Mouse (Mus musculus): ENCODE data around the gene AC109138.7.
A peak's percentile ranks its signal among the peaks of the same experiment; 100 is the strongest.
"Not testable (repeated sequence)": the region's sequence is repeated elsewhere in the genome, so short reads cannot be mapped to it uniquely, and the experiment has no call there.

The AC109138.7 gene

GRCm38 (mm10) chr19:4218293-4218692 is 4.1 kb downstream of the AC109138.7 start:
- DNase-seq (ENCODE audit: low read depth): no peak

GRCm38 (mm10) chr19:4218784-4219183 is 4.6 kb downstream of the AC109138.7 start:
- DNase-seq (ENCODE audit: low read depth): peak; percentile 58

- DNase-seq (ENCODE audit: low read depth): no peak
Observed at GRCm38 (mm10) chr19:4219943-4220342, 5.8 kb downstream of the AC109138.7 start.

GRCm38 (mm10) chr19:4220416-4220815 is 6.3 kb downstream of the AC109138.7 start:
- DNase-seq (ENCODE audit: low read depth): no peak

- DNase-seq (ENCODE audit: low read depth): no peak
Observed at GRCm38 (mm10) chr19:4220957-4221743, 7.0 kb downstream of the AC109138.7 start.

- peak; percentile 65 for DNase-seq (ENCODE audit: low read depth)
Observed at GRCm38 (mm10) chr19:4222165-4222564, 8.0 kb downstream of the AC109138.7 start.

GRCm38 (mm10) chr19:4226779-4227178 is 12.6 kb downstream of the AC109138.7 start:
- DNase-seq (ENCODE audit: low read depth): no peak

- DNase-seq (ENCODE audit: low read depth): no peak
Observed at GRCm38 (mm10) chr19:4227446-4227845, 13.3 kb downstream of the AC109138.7 start.

GRCm38 (mm10) chr19:4227894-4228678 is 13.9 kb downstream of the AC109138.7 start:
- DNase-seq (ENCODE audit: low read depth): peak; percentile 88

GRCm38 (mm10) chr19:4228891-4229290 is 14.7 kb downstream of the AC109138.7 start:
- DNase-seq (ENCODE audit: low read depth): no peak

GRCm38 (mm10) chr19:4229451-4230076 is 15.4 kb downstream of the AC109138.7 start:
- no peak for DNase-seq (ENCODE audit: low read depth)

GRCm38 (mm10) chr19:4230415-4230814 is 16.3 kb downstream of the AC109138.7 start:
- peak; percentile 29 for DNase-seq (ENCODE audit: low read depth)

GRCm38 (mm10) chr19:4231253-4232185 is 17.4 kb downstream of the AC109138.7 start, which contains the start of gene Pold4:
TSS of gene Pold4 (plus strand) at chr19:4231899.
- peak; percentile 98 for DNase-seq (ENCODE audit: low read depth)

- peak; percentile 90 for DNase-seq (ENCODE audit: low read depth)
Observed at GRCm38 (mm10) chr19:4232186-4232572, 18.0 kb downstream of the AC109138.7 start.

GRCm38 (mm10) chr19:4232651-4233050 is 18.5 kb downstream of the AC109138.7 start:
- no peak for DNase-seq (ENCODE audit: low read depth)

GRCm38 (mm10) chr19:4234548-4234947 is 20.4 kb downstream of the AC109138.7 start:
- no peak for DNase-seq (ENCODE audit: low read depth)

GRCm38 (mm10) chr19:4240247-4240668 is 26.1 kb downstream of the AC109138.7 start:
- DNase-seq (ENCODE audit: low read depth): no peak

GRCm38 (mm10) chr19:4242416-4242815 is 28.3 kb downstream of the AC109138.7 start:
- peak; percentile 46 for DNase-seq (ENCODE audit: low read depth)

- DNase-seq (ENCODE audit: low read depth): no peak
Observed at GRCm38 (mm10) chr19:4244775-4245174, 30.6 kb downstream of the AC109138.7 start.

- peak; percentile 48 for DNase-seq (ENCODE audit: low read depth)
Observed at GRCm38 (mm10) chr19:4247010-4247409, 32.9 kb downstream of the AC109138.7 start.

- not testable (repeated sequence) for DNase-seq (ENCODE audit: low read depth)
Observed at GRCm38 (mm10) chr19:4248683-4249082, 34.5 kb downstream of the AC109138.7 start.
